Mouse (Mus musculus) left cerebral cortex, postnatal 10 days (tissue): ENCODE data around the gene Tnfsf15. TPM values are rescaled to one million over a fixed set of nuclear protein-coding genes. Genes with fewer than 3 reads are reported as not detected.
A peak's percentile ranks its signal among the peaks of the same experiment; 100 is the strongest.

ENCODE experiments used
- DNase-seq, 2 experiments: peaks; one replicate each; pipeline ENCODE4 v3.0.0; 2021 to 2022; ENCODE audit warnings: low spot score in 2 of 2, mixed read lengths in 1 of 2; ENCODE audit errors: extremely low spot score in 1 of 2
- intact Hi-C: fragments of 180-260 bp; cut with DNase I; formaldehyde crosslinking; loops from one replicate; pipeline ENCODE4 v1.15.1; 2025
- total RNA-seq, 2 experiments: library from RNA; stranded (reverse); gene quantifications; 2 replicates each; pipeline ENCODE4 v1.2.3; 2021

The Tnfsf15 gene
- under 1 TPM; 0.17 to 0.32 TPM for total RNA-seq

GRCm38 (mm10) chr4:63744693-63745171 lies at the start of gene Tnfsf15:
Gene Tnfsf15, minus strand, starts transcription at chr4:63745113.
- intact Hi-C loops = no loop called here
- peak in 1 of 2 experiments; percentile 74 for DNase-seq

DNA sequence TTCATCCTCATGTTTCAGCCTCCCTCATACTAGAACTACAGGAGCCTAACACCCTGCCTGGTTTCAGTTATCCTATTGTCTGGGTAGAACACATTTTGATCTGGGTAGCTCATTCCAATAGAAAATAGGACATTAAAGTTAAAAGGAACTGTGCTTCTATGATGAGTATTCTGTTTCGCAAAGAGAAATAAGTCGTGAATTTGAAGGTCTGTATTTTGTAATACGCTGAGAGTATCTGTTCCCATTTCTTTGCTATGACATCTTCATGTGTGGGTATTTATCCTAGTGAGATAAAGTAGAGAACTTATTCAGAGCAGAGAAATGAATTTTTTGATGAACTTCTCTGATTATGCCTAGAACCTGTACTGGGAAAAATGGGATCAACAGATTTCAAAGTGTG lies 47.4 kb upstream of the Tnfsf15 start:
- intact Hi-C loops = loop anchor here (5.0 kb wide), 1 partner anchor 280 kb away; no protein-coding TSS in a partner anchor
- DNase-seq = no peak

GRCm38 (mm10) chr4:63785466-63785865 lies 40.6 kb upstream of the Tnfsf15 start:
- DNase-seq = no peak
- intact Hi-C loops = no loop called here

DNA sequence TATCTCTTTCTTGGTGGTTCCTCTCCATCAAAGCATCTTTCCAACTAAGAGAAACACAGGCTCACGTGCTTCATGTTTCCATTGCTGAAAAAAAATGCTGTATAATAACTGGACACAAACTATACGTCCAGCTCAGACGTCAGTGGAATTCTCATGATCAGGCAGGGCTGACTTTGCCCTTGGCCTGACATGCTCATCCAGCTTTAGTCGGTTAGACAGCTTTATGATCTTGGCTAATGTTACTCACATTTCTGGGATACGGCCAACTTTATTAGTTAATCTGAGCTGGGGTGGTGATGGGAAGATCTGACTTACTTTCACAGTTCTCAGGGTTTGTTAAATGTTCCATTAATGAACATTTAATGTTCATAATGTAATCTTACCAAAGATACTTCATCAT lies 38.9 kb upstream of the Tnfsf15 start:
- DNase-seq = no peak
- intact Hi-C loops = no loop called here

- DNase-seq = no peak
- intact Hi-C loops = no loop called here
Observed at GRCm38 (mm10) chr4:63782970-63783613, 38.2 kb upstream of the Tnfsf15 start.

- no peak for DNase-seq
- intact Hi-C loops = no loop called here
Observed at GRCm38 (mm10) chr4:63777223-63777622, 32.3 kb upstream of the Tnfsf15 start.

DNA sequence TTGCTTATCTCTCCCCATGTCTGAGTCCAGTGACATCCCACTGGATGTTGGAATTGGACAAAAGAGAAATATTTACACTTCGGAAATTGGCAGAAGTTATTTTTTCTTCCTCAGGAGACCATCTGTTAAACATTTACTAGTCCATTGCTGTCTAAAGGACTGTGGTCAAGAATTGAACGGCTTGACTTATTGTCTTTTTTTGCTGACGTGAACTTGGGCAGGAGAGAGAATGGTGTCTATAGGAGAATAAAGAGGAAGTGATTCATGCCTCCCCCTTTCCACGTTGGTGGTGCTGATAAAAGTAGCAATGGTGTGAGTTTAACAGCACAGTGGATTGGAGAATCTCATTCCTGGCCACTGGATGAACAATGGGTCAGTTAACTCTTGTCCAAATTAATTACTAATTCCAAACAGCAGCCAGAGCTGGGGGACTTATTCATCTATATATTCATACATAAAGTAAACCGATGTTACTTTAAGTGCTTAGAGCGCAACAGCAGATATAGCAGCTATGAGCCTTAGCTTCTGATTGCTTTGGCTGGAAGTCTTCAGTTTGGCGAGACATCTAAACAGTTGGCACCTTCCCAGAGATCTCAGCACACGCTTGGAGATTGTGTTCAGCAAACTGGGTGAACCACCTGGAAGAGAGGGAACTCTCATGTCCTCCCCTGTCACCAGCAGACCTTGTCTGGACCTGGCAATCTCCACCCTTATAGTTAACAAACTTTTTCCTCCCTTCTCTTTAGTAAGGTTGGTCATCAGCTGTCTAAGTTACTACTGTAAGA lies 28.6 kb upstream of the Tnfsf15 start:
- intact Hi-C loops = no loop called here
- DNase-seq = no peak

- intact Hi-C loops = no loop called here
- no peak for DNase-seq
Observed at GRCm38 (mm10) chr4:63772514-63772913, 27.6 kb upstream of the Tnfsf15 start.

DNA sequence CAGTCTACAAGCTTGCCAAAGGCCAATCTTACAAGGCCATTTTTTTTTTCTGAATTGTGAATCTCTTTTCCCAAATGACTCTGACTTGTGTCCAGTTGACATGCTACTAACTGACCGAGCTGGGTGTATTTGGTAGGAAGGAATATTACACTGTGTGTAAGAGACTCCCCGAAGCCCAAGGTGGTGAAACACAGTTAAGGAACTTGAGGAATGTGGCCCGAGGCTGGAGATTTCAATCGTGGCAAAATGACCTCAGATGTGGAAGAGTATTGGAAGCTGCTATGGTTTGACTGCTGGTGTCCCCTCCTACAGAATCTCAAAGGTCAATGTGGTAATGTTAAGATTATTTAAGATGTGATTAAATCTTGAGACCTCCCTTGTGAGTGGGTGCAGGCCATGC lies 26.4 kb upstream of the Tnfsf15 start:
- no peak for DNase-seq
- intact Hi-C loops = no loop called here

DNA sequence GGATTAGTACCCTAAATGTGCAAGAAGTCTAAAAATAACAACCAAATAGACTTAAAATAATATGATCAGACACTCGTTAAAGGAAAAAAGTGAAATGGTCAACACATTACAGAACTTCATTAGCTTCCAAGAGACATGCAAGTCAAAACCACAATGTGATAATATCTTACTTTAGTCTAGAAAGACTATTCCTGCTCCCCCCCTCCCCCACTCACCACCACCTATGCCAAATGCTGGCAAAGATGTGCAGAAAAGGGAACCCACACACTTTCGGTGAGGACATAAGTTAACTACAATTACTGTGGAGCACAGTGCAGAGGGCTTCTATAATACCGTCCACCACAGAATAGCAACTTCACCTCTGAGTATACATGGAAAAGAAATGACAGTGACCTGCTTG lies 24.2 kb upstream of the Tnfsf15 start:
- DNase-seq = no peak
- intact Hi-C loops = no loop called here

- no peak for DNase-seq
- intact Hi-C loops = no loop called here
Observed at GRCm38 (mm10) chr4:63765050-63765449, 20.1 kb upstream of the Tnfsf15 start.

DNA sequence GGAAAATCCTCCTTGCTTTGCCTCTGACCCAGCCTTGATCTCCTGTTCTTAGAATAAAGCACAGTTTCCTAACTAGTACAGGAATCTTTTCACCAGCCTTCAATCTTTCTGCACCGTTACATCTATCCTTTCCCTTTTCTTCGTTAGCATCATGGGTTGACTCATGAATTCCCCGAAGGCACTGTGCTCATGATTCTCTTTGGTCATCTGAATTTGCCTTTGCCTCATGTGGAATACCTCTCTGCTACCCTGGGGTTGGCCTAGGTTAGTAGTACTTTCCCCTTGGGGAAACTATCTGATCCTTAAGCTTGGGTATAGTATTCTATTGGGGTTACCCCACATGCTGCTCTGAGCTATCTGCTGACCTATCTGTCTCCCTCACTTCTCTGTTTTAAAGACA lies 15.0 kb upstream of the Tnfsf15 start:
- intact Hi-C loops = no loop called here
- DNase-seq = no peak

DNA sequence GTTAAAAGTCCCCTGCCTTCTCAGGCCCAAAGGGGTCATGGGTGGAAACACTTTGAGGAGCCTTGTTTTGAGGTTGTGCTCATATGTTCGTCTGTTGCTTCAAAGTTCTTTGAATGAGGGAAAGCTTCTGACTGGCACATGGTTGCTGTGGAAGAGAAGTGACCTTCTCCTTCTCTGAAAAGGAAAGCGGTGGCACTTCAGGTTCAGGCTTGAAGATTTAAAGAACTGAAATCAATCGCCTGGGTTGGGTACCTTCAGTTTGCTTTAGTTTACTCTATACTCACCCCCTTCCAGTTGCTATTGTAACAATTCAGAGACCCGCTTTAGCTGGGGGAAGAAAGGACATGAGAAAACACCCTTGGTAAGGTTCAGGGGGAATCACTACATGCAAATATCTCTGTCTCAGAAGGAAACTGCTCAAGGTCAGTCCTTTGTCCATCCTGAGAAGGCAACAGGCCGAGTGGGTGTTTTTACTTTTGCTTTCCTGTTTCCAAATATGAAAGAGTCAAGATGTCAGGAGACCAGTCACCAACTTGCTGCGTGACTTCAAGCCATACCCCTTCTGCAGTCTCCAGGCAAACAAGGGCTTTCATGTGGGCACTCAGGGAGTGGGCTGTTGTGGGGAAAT lies 12.7 kb upstream of the Tnfsf15 start:
- no peak for DNase-seq
- intact Hi-C loops = no loop called here

- intact Hi-C loops = no loop called here
- no peak for DNase-seq
Observed at GRCm38 (mm10) chr4:63756072-63756471, 11.2 kb upstream of the Tnfsf15 start.

GRCm38 (mm10) chr4:63754467-63755020 lies 9.6 kb upstream of the Tnfsf15 start:
- intact Hi-C loops = no loop called here
- no peak for DNase-seq

GRCm38 (mm10) chr4:63753855-63754254 lies 8.9 kb upstream of the Tnfsf15 start:
- intact Hi-C loops = no loop called here
- no peak for DNase-seq

DNA sequence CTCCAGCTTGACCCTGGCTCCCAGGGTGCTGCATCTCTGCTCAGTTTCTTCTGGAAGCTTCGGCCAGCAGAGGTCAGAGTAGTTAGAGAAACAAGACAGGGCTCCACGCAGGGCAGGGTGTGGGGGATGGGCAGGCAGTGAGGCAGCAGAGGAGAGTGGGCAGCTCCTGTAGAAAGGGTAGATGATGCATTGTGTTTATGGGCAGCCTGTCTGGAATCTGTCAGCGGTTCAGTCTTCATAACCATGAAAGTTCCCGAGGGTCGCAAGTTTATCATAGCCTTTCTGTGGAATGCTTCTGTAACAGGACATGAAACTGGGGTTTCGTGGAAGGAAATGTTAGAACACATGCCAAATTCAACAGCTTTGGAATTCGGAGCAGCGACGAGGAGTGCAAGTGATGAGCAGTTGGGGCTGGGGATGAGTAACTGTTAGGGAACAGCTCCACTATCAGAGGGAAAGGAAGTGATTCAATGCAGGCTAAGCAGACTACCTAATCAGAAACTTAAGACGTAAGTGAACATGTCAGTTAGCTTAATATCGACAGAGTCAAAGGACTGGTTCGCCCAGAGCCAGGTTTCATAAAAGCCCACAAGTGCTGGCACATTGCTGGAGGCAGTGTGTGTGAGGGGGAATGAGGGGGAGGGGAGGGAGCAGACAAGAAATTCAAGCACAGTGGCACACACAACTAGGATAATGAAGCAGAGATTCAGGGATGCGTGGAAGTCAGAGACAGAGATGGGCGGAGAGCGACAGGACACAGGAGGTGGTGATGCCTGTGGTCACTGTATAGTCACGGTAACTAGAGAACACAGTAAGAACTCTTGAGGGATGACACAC lies 8.0 kb upstream of the Tnfsf15 start:
- intact Hi-C loops = no loop called here

GRCm38 (mm10) chr4:63748061-63748730 lies 3.3 kb upstream of the Tnfsf15 start:
- intact Hi-C loops = no loop called here
- no peak for DNase-seq

More for the DNA sequence above, 8.0 kb upstream of the Tnfsf15 start:
- peak in 1 of 2 experiments; percentile 83 for DNase-seq
